Comparison of ENCODE assay signal across 15 mouse cellular contexts in genomic region chr10:56799307-56799706, GRCm38 (mm10).
"Had no signal": no experiment of that assay in that cellular context is flagged by ENCODE, and none has a peak within 500 bp of the region (broad histone marks: within the 10 kb centered on the region; RNA-seq: fewer than 3 reads in every experiment).

No protein-coding gene starts in this region.

- H3K9ac ChIP-seq: neural tube, embryonic 15.5 days; stomach, embryonic 15.5 days had no signal

- H3K4me2 ChIP-seq: neural tube, embryonic 15.5 days; stomach, embryonic 15.5 days had no signal

- DNase-seq: retina, postnatal 1 day; right cerebral cortex, adult 18-20 months; right cerebral cortex, postnatal 14 days; right cerebral cortex, postnatal 25 days; right cerebral cortex, postnatal 4 days; spleen, adult 18-20 months; thymus, adult 18-20 months; thymus, adult 2 months; thymus, postnatal 14 days; thymus, postnatal 25 days; thymus, postnatal 36 days; thymus, postnatal 4 days had no signal

- H3K4me1 ChIP-seq: neural tube, embryonic 15.5 days; stomach, embryonic 15.5 days had no signal

- H3K36me3 ChIP-seq: neural tube, embryonic 15.5 days; stomach, embryonic 15.5 days had no signal

- H3K4me3 ChIP-seq: neural tube, embryonic 15.5 days; stomach, embryonic 15.5 days had no signal

- H3K27me3 ChIP-seq: neural tube, embryonic 15.5 days; stomach, embryonic 15.5 days had no signal

- H3K9me3 ChIP-seq: neural tube, embryonic 15.5 days; stomach, embryonic 15.5 days had no signal

- H3K27ac ChIP-seq: neural tube, embryonic 15.5 days; stomach, embryonic 15.5 days; stomach, postnatal 0 days had no signal
